Mouse (Mus musculus): ENCODE data around the gene Fam120a. TPM values are rescaled to one million over a fixed set of nuclear protein-coding genes. Genes with fewer than 3 reads are reported as not detected.

Fam120a gene
- total and polyA plus RNA-seq, 3 experiments, result 66.2 to 119 (median 82.7) TPM

DNA sequence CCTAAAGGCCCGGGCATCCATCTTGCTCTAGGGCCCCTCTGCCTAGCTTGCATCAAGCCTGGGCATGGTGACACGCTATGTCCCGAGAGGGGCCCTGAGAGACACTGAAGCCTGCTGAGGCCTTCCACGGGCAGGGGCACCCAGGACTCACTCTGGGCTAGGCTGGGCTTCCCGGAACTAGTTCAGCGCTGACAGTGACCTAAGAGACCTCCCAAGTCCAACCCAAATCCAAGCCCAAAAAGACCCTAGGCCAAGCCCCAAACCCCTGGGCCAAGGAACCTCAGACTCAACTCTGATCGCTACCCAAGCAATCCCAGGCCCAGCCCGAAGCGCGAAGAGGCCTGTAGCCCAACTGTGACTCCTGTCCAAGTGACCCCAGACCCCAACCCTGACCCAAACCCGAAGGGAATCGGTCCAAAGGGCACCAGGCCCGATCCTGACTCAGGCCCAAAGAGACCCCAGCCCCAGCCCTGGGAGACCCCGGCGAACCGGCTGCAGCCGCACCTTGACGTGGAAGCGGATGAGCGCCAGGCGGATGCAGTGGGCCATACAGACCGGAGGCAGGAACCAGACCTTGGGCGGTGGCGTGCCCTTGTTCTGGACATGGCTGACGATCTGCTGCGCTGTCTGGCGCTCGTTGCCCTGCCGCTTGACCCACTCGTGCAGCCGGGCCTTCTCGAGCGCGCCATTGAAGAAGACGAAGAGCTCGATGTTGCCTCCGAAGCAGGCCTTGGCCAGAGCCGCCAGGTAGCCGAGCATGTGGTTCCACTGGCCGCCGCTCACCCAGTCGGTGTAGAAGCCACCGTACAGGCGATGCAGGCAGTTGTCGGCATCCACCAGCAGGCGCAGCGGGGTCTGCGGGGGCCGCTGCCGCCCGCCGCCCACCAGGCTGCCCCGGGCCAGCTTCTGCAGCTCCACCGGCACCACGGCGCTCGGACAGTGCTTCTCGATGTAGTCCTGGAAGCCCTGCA is 681 bp downstream of the Fam120a start (continued):
- no peak for TF ChIP-seq USF2 (IDR thresholded peaks at IDR 0.05; ENCODE audit: borderline replicate concordance in 1 of 2, insufficient read depth in 1 of 2, low read depth in 1 of 2, low read length in 2 of 2)
- no peak for TF ChIP-seq JUND (IDR thresholded peaks at IDR 0.05; ENCODE audit: low read depth, low read length)
- TF ChIP-seq MAZ (IDR thresholded peaks at IDR 0.05; ENCODE audit: low read depth, low read length), result no peak
- TF ChIP-seq RAD21 (IDR thresholded peaks at IDR 0.05; ENCODE audit: low read depth, low read length), result no peak
- TF ChIP-seq SMC3 (IDR thresholded peaks at IDR 0.05; ENCODE audit: low read depth, low read length), result no peak
- peak; percentile 27 for TF ChIP-seq SIN3A (IDR thresholded peaks at IDR 0.05; ENCODE audit: low read length)
- TF ChIP-seq MYC (IDR thresholded peaks at IDR 0.05; ENCODE audit: low read depth, low read length), result peak; percentile 37; the same call in 1 of the 2 replicates
- no peak for TF ChIP-seq POLR2A (IDR thresholded peaks at IDR 0.05; ENCODE audit: control insufficient read depth in 1 of 2, insufficient read depth in 1 of 2, low read depth in 1 of 2, low read length in 2 of 2, poor library complexity in 1 of 2)

DNA sequence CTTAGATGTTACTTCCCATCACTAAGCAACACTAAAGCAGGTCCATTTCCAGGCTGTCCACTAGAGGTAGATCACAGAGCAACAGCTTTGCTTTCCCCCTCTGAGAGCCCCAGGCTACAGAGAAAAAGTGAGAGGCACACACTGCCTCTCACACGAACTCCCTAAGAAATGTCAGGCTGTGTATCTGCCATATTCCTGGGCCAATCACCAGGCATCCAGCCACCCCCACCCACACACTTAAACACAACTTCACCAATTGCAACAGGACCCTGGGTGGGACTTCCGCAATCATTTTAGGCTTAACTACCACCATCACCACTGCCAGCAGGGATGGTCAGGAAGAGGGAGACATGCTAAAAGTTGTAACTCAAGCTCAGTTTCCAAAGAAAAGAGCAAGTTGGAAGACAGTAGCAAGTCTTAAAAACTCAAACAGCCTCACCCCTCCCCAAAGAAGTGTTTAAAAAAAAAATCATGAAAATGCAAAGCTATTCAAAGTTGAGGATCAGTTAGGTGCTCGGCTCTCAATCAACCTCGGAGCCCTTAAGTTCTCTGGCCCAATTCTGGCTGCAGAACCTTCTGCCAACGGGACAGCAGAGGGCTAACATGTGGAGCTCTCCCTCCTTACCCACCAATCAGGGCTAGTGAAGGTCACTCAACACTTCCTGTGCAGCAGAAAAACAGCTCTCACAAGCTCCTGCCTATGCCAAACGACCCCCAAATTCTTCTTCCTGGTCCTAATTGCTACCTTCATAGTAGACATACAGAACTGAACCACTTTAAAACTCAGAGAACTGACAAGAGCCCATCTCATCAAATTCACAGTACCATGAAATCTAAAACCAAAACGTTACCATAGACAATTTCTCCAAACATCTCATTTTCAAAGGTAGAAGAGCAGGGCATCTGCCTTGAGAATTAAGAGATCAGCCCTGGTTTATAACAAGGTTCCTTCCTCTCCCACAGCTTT is 2.0 kb downstream of the Fam120a start:
- H3K36me3 ChIP-seq (ENCODE audit: control insufficient read depth in 1 of 2, insufficient read depth in 2 of 2, low read length in 2 of 2), result peaks cover 0 to 46% of the 10 kb centered on the region in 2 experiments
- H3K9ac ChIP-seq (ENCODE audit: control insufficient read depth, low read depth, low read length, poor library complexity, severe bottlenecking), result peak overlapping the region; percentile 83
- H3K4me1 ChIP-seq (ENCODE audit: control insufficient read depth in 1 of 2, insufficient read depth in 2 of 2, low read length in 2 of 2), result peaks cover 27 to 29% of the 10 kb centered on the region in 2 experiments
- peak; percentile 94 for DNase-seq (ENCODE audit: low read depth, low spot score)
- no peak for TF ChIP-seq MAZ (IDR thresholded peaks at IDR 0.05; ENCODE audit: low read depth, low read length)
- TF ChIP-seq KAT2A (conservative IDR thresholded peaks at IDR 0.05; ENCODE audit: low read depth, low read length), result no peak
- TF ChIP-seq POLR2A (IDR thresholded peaks at IDR 0.05; ENCODE audit: control insufficient read depth in 1 of 2, insufficient read depth in 1 of 2, low read depth in 1 of 2, low read length in 2 of 2, poor library complexity in 1 of 2), result peak in 1 of 2 experiments; percentile 57; a peak in 1 of 4 replicates
- no peak for TF ChIP-seq USF2 (IDR thresholded peaks at IDR 0.05; ENCODE audit: borderline replicate concordance in 1 of 2, insufficient read depth in 1 of 2, low read depth in 1 of 2, low read length in 2 of 2)
- peak; percentile 55; the same call in 1 of the 2 replicates for TF ChIP-seq MXI1 (IDR thresholded peaks at IDR 0.05; ENCODE audit: low read depth, low read length)
- peak; percentile 75 for TF ChIP-seq SIN3A (IDR thresholded peaks at IDR 0.05; ENCODE audit: low read length)
- no peak for TF ChIP-seq ZC3H11A (IDR thresholded peaks at IDR 0.05; ENCODE audit: low read depth, low read length)
- TF ChIP-seq RCOR1 (IDR thresholded peaks at IDR 0.05; ENCODE audit: low read depth, low read length), result no peak
- no peak for TF ChIP-seq ZNF384 (IDR thresholded peaks at IDR 0.05; ENCODE audit: low read depth, low read length)
- no peak for TF ChIP-seq MYC (IDR thresholded peaks at IDR 0.05; ENCODE audit: low read depth, low read length)
- 0 out of 4 replicates have a peak, but pooled peaks of 1 of the 2 experiments have one; percentile 1 for TF ChIP-seq EP300 (IDR thresholded peaks at IDR 0.05; ENCODE audit: low read depth in 1 of 2, low read length in 2 of 2)
- TF ChIP-seq E2F4 (IDR thresholded peaks at IDR 0.05; ENCODE audit: borderline replicate concordance, low read depth, low read length), result no peak
- TF ChIP-seq ELF1 (IDR thresholded peaks at IDR 0.05; ENCODE audit: low read depth, low read length), result peak; percentile 84
- peak; percentile 79 for TF ChIP-seq HCFC1 (IDR thresholded peaks at IDR 0.05; ENCODE audit: low read depth, low read length)
- peak; percentile 73; the same call in 1 of the 2 replicates for TF ChIP-seq CHD1 (IDR thresholded peaks at IDR 0.05; ENCODE audit: low read depth, low read length)
- peak; percentile 84 for TF ChIP-seq TBP (IDR thresholded peaks at IDR 0.05; ENCODE audit: low read depth, low read length)
- peak; percentile 82 for TF ChIP-seq CHD2 (IDR thresholded peaks at IDR 0.05; ENCODE audit: low read length)
- H3K27me3 ChIP-seq (ENCODE audit: control insufficient read depth in 1 of 2, insufficient read depth in 2 of 2, low read length in 2 of 2), result no peaks in the 10 kb centered on the region
- no peaks in the 10 kb centered on the region for H3K9me3 ChIP-seq (replicated peaks; ENCODE audit: insufficient read depth, low read length)
- H3K27ac ChIP-seq (ENCODE audit: control insufficient read depth, low read depth, low read length), result peak overlapping the region; percentile 89
- H3K4me3 ChIP-seq (ENCODE audit: control insufficient read depth in 1 of 2, insufficient read depth in 1 of 2, low read depth in 2 of 2, low read length in 2 of 2), result peak overlapping the region; percentile 95 to 99
- peaks cover 76% of the 10 kb centered on the region for H3K79me2 ChIP-seq (ENCODE audit: control insufficient read depth, insufficient read depth, low read length, poor library complexity)

Data from MEL (cell line).